Mouse (Mus musculus) erythroblast, embryonic 14.5 days (primary cell): Measurements from ENCODE around the gene Elac2. TPM values are rescaled to one million over a fixed set of nuclear protein-coding genes. Genes with fewer than 3 reads are reported as not detected.

Source experiments
- H3K27me3 ChIP-seq: 2 replicates; pipeline ENCODE4 v1.6.1; 2012; ENCODE audit warnings: inconsistent platforms; ENCODE audit not compliant: control insufficient read depth
- H3K36me3 ChIP-seq: 2 replicates; pipeline ENCODE4 v1.6.1; 2012; ENCODE audit warnings: mild to moderate bottlenecking, inconsistent platforms; ENCODE audit not compliant: control insufficient read depth
- H3K4me1 ChIP-seq: 2 replicates; pipeline ENCODE4 v1.6.1; 2012; ENCODE audit warnings: inconsistent platforms; ENCODE audit not compliant: control insufficient read depth
- H3K4me3 ChIP-seq: replicated peaks from 2 replicates; pipeline ENCODE3; 2012; ENCODE audit warnings: moderate library complexity, mild to moderate bottlenecking, inconsistent platforms
- H3K9me3 ChIP-seq: 2 replicates; pipeline ENCODE4 v1.6.1; 2012; ENCODE audit warnings: low read length, inconsistent platforms, mixed read lengths; ENCODE audit not compliant: control insufficient read depth
- GATA1 ChIP-seq: IDR thresholded peaks from 2 replicates; pipeline ENCODE4 v1.6.1; 2012; ENCODE audit warnings: low read length, inconsistent platforms, mixed read lengths
- TAL1 ChIP-seq: IDR thresholded peaks from 3 replicates; pipeline ENCODE4 v1.6.1; 2012; ENCODE audit warnings: low read length, inconsistent platforms, mixed read lengths
- polyA plus RNA-seq: library from polyadenylated mRNA; stranded (reverse); fragments of >175 nt; gene quantifications from 2 replicates; pipeline ENCODE4 v1.2.3, GENCODE M21; 2012

Elac2 gene
- polyA plus RNA-seq, 1 experiment: 2.2 TPM

DNA sequence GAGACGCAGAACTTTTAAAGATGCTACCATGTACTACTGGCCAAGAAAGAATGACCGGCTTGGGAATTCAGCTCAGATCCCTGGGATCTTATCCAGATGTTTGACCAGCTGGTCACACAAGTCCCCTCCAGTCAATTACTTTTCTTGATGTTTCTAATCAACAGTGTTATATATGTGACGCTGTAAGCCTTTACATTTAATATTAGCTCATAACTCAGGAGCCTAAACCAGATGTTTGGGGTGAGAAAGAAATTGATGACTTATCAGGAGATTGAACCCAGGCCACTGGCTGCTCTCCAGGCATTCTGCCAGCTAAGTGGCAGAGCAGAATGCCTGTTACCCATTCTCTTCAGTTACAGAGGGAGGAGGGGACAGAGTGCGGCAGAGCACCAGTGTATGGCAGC is 9.9 kb upstream of the Elac2 start:
- no peak overlapping the region for H3K4me3 ChIP-seq
- TF ChIP-seq GATA1: no peak
- no peak for TF ChIP-seq TAL1
- H3K4me1 ChIP-seq: peaks cover 28% of the 10 kb centered on the region
- H3K36me3 ChIP-seq: no peaks in the 10 kb centered on the region
- peaks cover 47% of the 10 kb centered on the region for H3K27me3 ChIP-seq
- no peaks in the 10 kb centered on the region for H3K9me3 ChIP-seq

DNA sequence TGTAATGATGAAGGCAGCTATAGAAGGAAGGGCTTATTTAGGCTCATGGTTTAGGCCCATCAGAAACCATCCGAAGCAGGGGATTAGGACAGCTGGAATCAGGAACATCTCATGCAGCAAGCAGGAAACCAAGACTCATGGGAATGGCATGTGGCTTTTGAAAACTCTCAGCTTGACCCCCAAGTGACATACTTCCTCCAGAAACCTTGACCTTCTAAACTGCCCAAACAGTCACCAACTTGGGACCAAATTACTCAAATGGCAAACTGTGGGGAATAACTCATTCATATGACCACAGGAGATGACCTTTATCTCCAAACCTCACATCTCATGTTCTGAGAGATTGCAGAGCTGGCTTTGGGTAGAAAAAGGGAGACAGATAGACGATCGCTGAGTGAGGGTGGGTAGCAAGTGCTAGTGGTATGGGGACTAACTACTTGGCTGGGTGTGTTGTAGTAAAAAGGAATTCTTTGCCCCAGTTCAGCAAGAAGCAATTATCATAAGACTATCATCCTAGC is 7.3 kb upstream of the Elac2 start:
- H3K27me3 ChIP-seq: peaks cover 65% of the 10 kb centered on the region
- no peak for TF ChIP-seq GATA1
- TF ChIP-seq TAL1: no peak
- H3K4me1 ChIP-seq: peaks cover 19% of the 10 kb centered on the region
- H3K4me3 ChIP-seq: no peak overlapping the region
- no peaks in the 10 kb centered on the region for H3K36me3 ChIP-seq
- H3K9me3 ChIP-seq: no peaks in the 10 kb centered on the region

DNA sequence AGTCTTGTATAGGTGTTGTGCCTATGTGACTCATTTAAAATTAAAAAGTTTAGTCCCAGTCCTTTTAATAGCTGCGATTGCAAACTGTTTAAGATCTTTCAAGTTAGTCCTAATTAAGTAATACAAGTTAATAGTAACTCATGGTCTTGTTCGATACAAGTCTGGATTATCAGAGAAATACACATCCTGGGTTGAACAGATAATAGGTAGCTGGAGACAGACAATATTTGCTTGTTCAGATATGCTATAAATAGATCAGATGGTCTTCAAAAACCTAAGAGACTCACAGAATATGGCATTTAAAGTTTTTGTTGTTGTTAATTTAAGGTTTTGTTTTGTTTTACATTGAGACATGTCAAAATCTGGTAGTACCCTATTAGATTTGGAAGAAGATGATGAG is 6.4 kb upstream of the Elac2 start:
- no peaks in the 10 kb centered on the region for H3K36me3 ChIP-seq
- no peak overlapping the region for H3K4me3 ChIP-seq
- no peak for TF ChIP-seq TAL1
- peaks cover 56% of the 10 kb centered on the region for H3K27me3 ChIP-seq
- H3K4me1 ChIP-seq: peaks cover 19% of the 10 kb centered on the region
- no peaks in the 10 kb centered on the region for H3K9me3 ChIP-seq

DNA sequence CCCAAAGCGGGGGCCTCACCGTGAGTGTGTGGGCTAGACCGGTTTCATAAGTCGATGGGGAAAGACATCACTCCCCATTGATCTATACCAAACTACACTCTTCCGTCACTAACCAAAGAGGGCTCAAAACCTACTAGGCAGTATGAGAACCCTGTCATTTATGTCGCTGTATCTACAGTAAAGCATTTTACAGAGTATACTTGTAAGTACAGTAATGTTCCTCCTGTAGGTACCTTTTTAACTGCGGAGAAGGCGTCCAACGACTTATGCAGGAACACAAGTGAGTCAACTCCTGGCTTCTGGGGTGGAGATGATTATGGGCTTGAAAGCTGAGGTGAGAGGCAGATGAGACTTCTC is 629 bp downstream of the Elac2 start:
- peaks cover 17% of the 10 kb centered on the region for H3K27me3 ChIP-seq
- H3K36me3 ChIP-seq: peaks cover 39% of the 10 kb centered on the region
- H3K4me1 ChIP-seq: peaks cover 24% of the 10 kb centered on the region
- TF ChIP-seq GATA1 (no peak), TAL1 (no peak)
- H3K9me3 ChIP-seq: no peaks in the 10 kb centered on the region
- H3K4me3 ChIP-seq: peak overlapping the region; percentile 87

DNA sequence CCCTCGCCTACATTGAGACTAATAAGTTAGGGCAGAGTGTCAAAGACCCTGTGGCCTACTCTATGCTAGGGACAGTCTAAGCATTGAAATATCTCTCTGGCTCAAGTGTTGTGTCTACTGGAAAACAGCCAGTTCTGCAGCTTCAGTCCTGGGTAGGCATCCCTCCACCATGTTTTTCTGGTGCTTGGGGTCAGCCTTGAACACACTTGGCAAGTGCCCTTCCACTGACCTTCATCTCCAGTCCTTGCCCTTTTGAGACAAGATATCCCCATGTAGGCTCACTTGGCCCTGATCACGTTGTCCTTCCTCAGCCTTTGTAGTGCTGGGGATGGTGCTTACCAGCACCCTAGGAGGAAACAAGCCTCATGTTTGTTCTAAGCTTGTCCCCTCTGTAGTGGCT is 9.7 kb downstream of the Elac2 start:
- TF ChIP-seq TAL1 (no peak), GATA1 (no peak)
- Histone ChIP-seq H3K27me3 (no peaks in the 10 kb centered on the region), H3K36me3 (peaks cover 92% of the 10 kb centered on the region), H3K4me3 (no peak overlapping the region), H3K4me1 (no peaks in the 10 kb centered on the region), H3K9me3 (no peaks in the 10 kb centered on the region)

DNA sequence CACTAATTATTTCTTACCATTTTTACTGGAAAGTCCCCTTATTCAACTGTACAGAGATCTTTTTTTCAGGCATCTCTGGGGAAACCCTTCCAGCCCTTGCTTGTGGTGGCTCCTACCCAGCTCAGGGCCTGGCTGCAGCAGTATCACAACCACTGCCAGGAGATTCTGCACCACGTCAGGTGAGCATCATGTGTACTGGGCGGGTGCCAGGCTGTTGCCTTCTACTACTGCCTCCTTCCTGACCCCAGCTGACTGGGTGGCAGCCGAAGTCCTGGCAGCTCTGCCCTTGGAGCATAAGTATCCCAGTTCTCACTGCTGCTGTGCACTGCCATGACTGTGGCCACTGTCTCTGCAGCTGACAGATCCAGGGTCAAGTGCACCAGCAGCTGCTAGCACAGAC is 19.6 kb downstream of the Elac2 start:
- H3K4me1 ChIP-seq: no peaks in the 10 kb centered on the region
- H3K4me3 ChIP-seq: no peak overlapping the region
- TF ChIP-seq TAL1 (no peak), GATA1 (no peak)
- H3K36me3 ChIP-seq: peaks cover 92% of the 10 kb centered on the region
- no peaks in the 10 kb centered on the region for H3K9me3 ChIP-seq
- H3K27me3 ChIP-seq: no peaks in the 10 kb centered on the region

DNA sequence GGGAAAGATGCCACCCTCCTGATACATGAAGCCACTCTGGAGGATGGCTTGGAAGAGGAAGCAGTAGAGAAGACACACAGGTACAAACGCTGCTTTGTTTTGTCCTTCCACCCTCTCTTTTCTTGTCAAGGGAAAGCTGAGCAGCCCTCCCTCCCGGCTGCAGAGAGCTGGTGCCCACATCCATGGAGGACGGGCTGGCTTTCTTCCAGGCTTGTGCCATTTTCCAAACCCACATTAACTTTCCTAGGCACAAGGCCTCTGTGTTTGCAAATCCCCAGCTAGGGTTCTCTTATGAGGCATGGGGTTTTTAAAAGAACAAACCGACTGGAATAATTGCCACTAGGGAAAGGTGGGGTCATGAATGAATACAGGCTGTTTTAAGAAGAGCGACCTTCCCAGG is 20.8 kb downstream of the Elac2 start:
- no peak for TF ChIP-seq GATA1
- Histone ChIP-seq H3K9me3 (no peaks in the 10 kb centered on the region), H3K27me3 (no peaks in the 10 kb centered on the region), H3K36me3 (peaks cover 81% of the 10 kb centered on the region), H3K4me1 (no peaks in the 10 kb centered on the region), H3K4me3 (no peak overlapping the region)

DNA sequence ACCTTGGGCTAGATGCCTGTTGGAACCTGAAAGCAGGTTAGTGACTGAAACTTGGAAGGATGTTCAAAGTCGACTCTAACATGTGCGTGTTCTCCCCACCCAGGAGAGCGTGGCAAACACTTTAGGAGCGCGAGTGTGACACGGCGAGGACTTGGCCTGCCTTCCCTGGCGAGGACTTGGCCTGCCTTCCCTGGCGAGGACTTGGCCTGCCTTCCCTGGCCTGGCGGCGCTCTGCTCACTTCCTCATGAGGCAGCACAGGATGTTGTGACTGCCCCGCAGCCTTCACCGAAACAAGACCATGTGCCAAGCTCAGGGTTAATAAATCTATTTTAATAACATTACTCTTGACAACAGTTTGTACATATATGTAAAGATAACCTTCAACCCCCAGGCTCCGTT is 22.9 kb downstream of the Elac2 start:
- Histone ChIP-seq H3K36me3 (peaks cover 68% of the 10 kb centered on the region), H3K4me1 (no peaks in the 10 kb centered on the region), H3K27me3 (no peaks in the 10 kb centered on the region), H3K9me3 (no peaks in the 10 kb centered on the region), H3K4me3 (no peak overlapping the region)
- TF ChIP-seq TAL1 (no peak), GATA1 (no peak)

DNA sequence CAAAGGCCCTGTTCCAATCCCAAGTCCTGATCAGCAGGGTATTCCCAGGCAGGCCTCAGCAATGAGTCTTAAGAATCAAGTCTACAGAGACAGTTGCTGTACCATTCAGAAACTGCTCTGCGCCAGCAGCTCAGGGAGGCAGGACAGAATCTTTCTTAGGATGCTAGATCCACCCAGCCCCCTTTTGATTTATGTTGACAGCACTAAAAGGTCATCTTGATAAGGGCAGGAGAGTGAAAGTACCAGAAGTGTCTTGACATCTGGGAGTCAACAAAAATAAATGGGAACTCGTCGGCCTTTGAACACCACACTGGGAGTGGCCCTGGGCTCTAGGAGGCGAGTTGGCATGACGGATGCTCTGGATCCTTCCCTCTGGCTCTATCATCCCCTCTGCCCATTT is 24.8 kb downstream of the Elac2 start:
- TF ChIP-seq GATA1 (no peak), TAL1 (no peak)
- Histone ChIP-seq H3K4me1 (no peaks in the 10 kb centered on the region), H3K36me3 (peaks cover 49% of the 10 kb centered on the region), H3K27me3 (no peaks in the 10 kb centered on the region), H3K9me3 (no peaks in the 10 kb centered on the region), H3K4me3 (no peak overlapping the region)

DNA sequence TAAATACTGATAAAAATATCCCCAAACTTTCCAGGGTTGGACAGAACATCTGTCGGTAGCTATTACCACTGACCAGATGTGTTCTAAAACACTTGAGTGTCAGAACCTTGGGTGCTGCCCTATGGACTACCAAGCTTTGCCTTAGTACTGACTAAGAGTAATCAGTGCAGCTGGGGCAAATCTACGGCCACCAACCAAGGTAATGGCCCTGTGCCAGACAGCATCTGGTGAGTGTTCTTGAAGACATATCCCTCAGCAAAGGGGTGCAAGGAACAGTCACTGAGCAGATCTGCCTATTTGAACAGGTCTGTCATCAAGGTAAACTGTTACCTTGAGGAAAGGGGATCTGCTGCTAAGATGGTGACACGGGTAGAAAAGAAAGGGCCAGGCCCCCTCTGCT is 26.0 kb downstream of the Elac2 start:
- Histone ChIP-seq H3K36me3 (peaks cover 37% of the 10 kb centered on the region), H3K27me3 (no peaks in the 10 kb centered on the region), H3K4me1 (no peaks in the 10 kb centered on the region), H3K4me3 (no peak overlapping the region), H3K9me3 (no peaks in the 10 kb centered on the region)
- TF ChIP-seq TAL1 (no peak), GATA1 (no peak)
